Mouse (Mus musculus) bone marrow, adult 2 months (tissue): ENCODE results near the gene Dph6.

Source experiments
- CTCF ChIP-seq: fragments of 200-500 bp; IDR thresholded peaks from 2 replicates; pipeline ENCODE4 v1.5.1; 2011; ENCODE audit warnings: low read length, control low read depth; ENCODE audit not compliant: control insufficient read depth, insufficient read depth
- POLR2A ChIP-seq: fragments of 200-500 bp; IDR thresholded peaks from 2 replicates; pipeline ENCODE4 v1.6.1; 2011; ENCODE audit warnings: low read depth, mild to moderate bottlenecking, control low read depth, low read length, borderline replicate concordance; ENCODE audit not compliant: control insufficient read depth

DNA sequence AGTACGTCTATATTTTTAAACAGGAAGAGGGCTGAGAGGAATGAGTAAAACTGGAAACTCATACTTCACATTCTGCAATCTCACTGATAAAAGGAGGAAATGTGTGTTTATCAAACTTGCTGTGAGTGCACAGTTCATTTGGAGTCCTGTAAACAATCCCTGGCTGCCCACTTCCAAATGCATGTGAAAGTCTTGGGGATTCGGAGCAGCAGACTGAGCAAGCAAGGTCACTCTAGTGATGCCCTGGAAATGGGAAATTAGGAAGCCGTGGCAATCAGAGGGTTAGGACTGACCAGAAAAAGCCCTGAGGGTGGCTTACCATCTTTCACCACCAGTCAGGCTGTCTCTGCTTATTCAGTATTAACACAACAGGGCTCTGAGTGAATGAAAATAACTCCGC, 30.1 kb downstream of the Dph6 start:
- TF ChIP-seq CTCF (no peak), POLR2A (no peak)
